Mouse (Mus musculus): ENCODE measurements around the gene Plcl2.

- TF ChIP-seq POLR2A (IDR thresholded peaks at IDR 0.05; ENCODE audit: low read depth, low read length) (no peak), CTCF (conservative IDR thresholded peaks at IDR 0.05; ENCODE audit: insufficient read depth, insufficient read length, low read depth, low read length) (no peak)
Measured at GRCm38 (mm10) chr17:50586834-50587233, 77.6 kb downstream of the Plcl2 start.

All from kidney, adult 2 months (tissue).